Mouse (Mus musculus) limb, embryonic 12.5 days (tissue): ENCODE results near the gene Gpr182. TPM values are rescaled to one million over a fixed set of nuclear protein-coding genes. Genes with fewer than 3 reads are reported as not detected.

Experiments used
- ATAC-seq: fragments of 200-750 bp; cut with Nextera tagmentation; 2 replicates; pipeline ENCODE4 v1.8.0; 2017; ENCODE audit warnings: low read depth, moderate TSS enrichment; ENCODE audit not compliant: insufficient number of reproducible peaks, insufficient read depth, low FRiP score, low TSS enrichment
- H3K27ac ChIP-seq: fragments of 300-500 bp; sonication (generic); 2 replicates; pipeline ENCODE4 v1.5.1; 2016; ENCODE audit warnings: mild to moderate bottlenecking, moderate library complexity
- H3K27me3 ChIP-seq: fragments of 300-500 bp; sonication (generic); 2 replicates; pipeline ENCODE4 v1.6.1; 2016; ENCODE audit warnings: mild to moderate bottlenecking, moderate library complexity
- H3K36me3 ChIP-seq: fragments of 300-500 bp; sonication (generic); 2 replicates; pipeline ENCODE4 v1.6.1; 2016; ENCODE audit warnings: mild to moderate bottlenecking, moderate library complexity
- H3K4me1 ChIP-seq: fragments of 300-500 bp; sonication (generic); replicated peaks from 2 replicates; pipeline ENCODE4 v1.6.1; 2016
- H3K4me2 ChIP-seq: fragments of 300-500 bp; sonication (generic); 2 replicates; pipeline ENCODE4 v1.6.1; 2016; ENCODE audit warnings: mild to moderate bottlenecking, moderate library complexity
- H3K4me3 ChIP-seq: fragments of 300-500 bp; sonication (generic); replicated peaks from 2 replicates; pipeline ENCODE4 v1.5.1; 2016; ENCODE audit warnings: mild to moderate bottlenecking
- H3K9ac ChIP-seq: fragments of 300-500 bp; sonication (generic); replicated peaks from 2 replicates; pipeline ENCODE4 v1.6.1; 2016; ENCODE audit warnings: mild to moderate bottlenecking, moderate library complexity
- H3K9me3 ChIP-seq: fragments of 300-500 bp; sonication (generic); 2 replicates; pipeline ENCODE4 v1.6.1; 2016; ENCODE audit warnings: mild to moderate bottlenecking, moderate library complexity
- WGBS: fragments of 180-500 bp; shearing (Covaris S2); methylation state at CpG from one replicate; pipeline ENCODE4 v1.1.7; 2016; 5-methylcytosine and 5-hydroxymethylcytosine counted together
- polyA plus RNA-seq: library from polyadenylated mRNA; unstranded; fragments of >200 nt; fragmentation: Nextera tagmentation; extraction: Ambion mirVana; gene quantifications from 2 replicates; pipeline ENCODE4 v1.2.1, GENCODE M21; 2016

Gene Gpr182
- polyA plus RNA-seq, 1 experiment from 2014 or later = 0.49 TPM

GRCm38 (mm10) chr10:127755770-127756468, 4.4 kb upstream of the Gpr182 start:
- Histone ChIP-seq H3K4me1 (no peaks in the 10 kb centered on the region; the same call in 1 of the 2 replicates), H3K27me3 (no peaks in the 10 kb centered on the region), H3K4me2 (peak overlapping the region; percentile 33), H3K27ac (no peak overlapping the region), H3K9me3 (no peaks in the 10 kb centered on the region), H3K36me3 (no peaks in the 10 kb centered on the region), H3K4me3 (no peak overlapping the region), H3K9ac (no peak overlapping the region)
- no peak for ATAC-seq
- WGBS = 42% methylated on average over 17 of the region's 18 CpGs

- WGBS = 74% methylated on average over 3 of the region's 3 CpGs
- Histone ChIP-seq H3K4me2 (no peak overlapping the region), H3K27ac (no peak overlapping the region), H3K27me3 (0 out of 2 replicates have a peak, but pooled peaks cover under 1% of the 10 kb centered on the region), H3K4me3 (no peak overlapping the region), H3K9ac (no peak overlapping the region), H3K4me1 (no peaks in the 10 kb centered on the region; the same call in 1 of the 2 replicates), H3K36me3 (0 out of 2 replicates have a peak, but pooled peaks cover 2% of the 10 kb centered on the region), H3K9me3 (no peaks in the 10 kb centered on the region)
- ATAC-seq = no peak
Observed at GRCm38 (mm10) chr10:127755246-127755645, 3.7 kb upstream of the Gpr182 start.

- no peak overlapping the region for H3K27ac ChIP-seq
- H3K9me3 ChIP-seq = no peaks in the 10 kb centered on the region
- ATAC-seq = no peak
- no peak overlapping the region for H3K9ac ChIP-seq
- H3K36me3 ChIP-seq = 0 out of 2 replicates have a peak, but pooled peaks cover 4% of the 10 kb centered on the region
- 80% methylated on average over 6 of the region's 6 CpGs for WGBS
- no peak overlapping the region for H3K4me2 ChIP-seq
- H3K27me3 ChIP-seq = 0 out of 2 replicates have a peak, but pooled peaks cover 3% of the 10 kb centered on the region
- H3K4me3 ChIP-seq = no peak overlapping the region
- no peaks in the 10 kb centered on the region; the same call in 1 of the 2 replicates for H3K4me1 ChIP-seq
Observed at GRCm38 (mm10) chr10:127754566-127755166, 3.1 kb upstream of the Gpr182 start.

GRCm38 (mm10) chr10:127750136-127750777, 1.3 kb downstream of the Gpr182 start:
- ATAC-seq = no peak
- Histone ChIP-seq H3K9ac (no peak overlapping the region), H3K27ac (no peak overlapping the region), H3K4me1 (peaks cover 10% of the 10 kb centered on the region), H3K9me3 (no peaks in the 10 kb centered on the region), H3K27me3 (peaks cover 3% of the 10 kb centered on the region; the same call in 1 of the 2 replicates), H3K36me3 (peaks cover 38% of the 10 kb centered on the region), H3K4me2 (peak overlapping the region; percentile 46), H3K4me3 (0 out of 2 replicates have a peak overlapping the region, but pooled peaks have one; percentile 17)
- 47% methylated on average over 24 of the region's 24 CpGs for WGBS

- WGBS = 13% methylated on average over 8 of the region's 8 CpGs
- no peak overlapping the region for H3K9ac ChIP-seq
- peaks cover 10% of the 10 kb centered on the region for H3K4me1 ChIP-seq
- ATAC-seq = no peak
- H3K9me3 ChIP-seq = no peaks in the 10 kb centered on the region
- H3K4me3 ChIP-seq = no peak overlapping the region
- peaks cover 50% of the 10 kb centered on the region for H3K36me3 ChIP-seq
- H3K27ac ChIP-seq = no peak overlapping the region
- H3K27me3 ChIP-seq = peaks cover 3% of the 10 kb centered on the region; the same call in 1 of the 2 replicates
- peak overlapping the region; percentile 46; the same call in 1 of the 2 replicates for H3K4me2 ChIP-seq
Observed at GRCm38 (mm10) chr10:127748847-127749612, 2.5 kb downstream of the Gpr182 start.

- no peak for ATAC-seq
- Histone ChIP-seq H3K27me3 (peaks cover 3% of the 10 kb centered on the region; the same call in 1 of the 2 replicates), H3K4me3 (no peak overlapping the region), H3K4me1 (peaks cover 10% of the 10 kb centered on the region), H3K27ac (no peak overlapping the region), H3K9ac (no peak overlapping the region), H3K36me3 (peaks cover 68% of the 10 kb centered on the region), H3K9me3 (no peaks in the 10 kb centered on the region), H3K4me2 (no peak overlapping the region)
- 94% methylated on average over 8 of the region's 8 CpGs for WGBS
Observed at GRCm38 (mm10) chr10:127747254-127747653, 4.3 kb downstream of the Gpr182 start.

GRCm38 (mm10) chr10:127745886-127746285, 5.6 kb downstream of the Gpr182 start:
- WGBS = 77% methylated on average over 5 of the region's 5 CpGs
- peaks cover 79% of the 10 kb centered on the region for H3K36me3 ChIP-seq
- H3K4me3 ChIP-seq = no peak overlapping the region
- H3K4me2 ChIP-seq = no peak overlapping the region
- H3K9ac ChIP-seq = no peak overlapping the region
- peaks cover 3% of the 10 kb centered on the region; the same call in 1 of the 2 replicates for H3K27me3 ChIP-seq
- no peak overlapping the region for H3K27ac ChIP-seq
- H3K4me1 ChIP-seq = peaks cover 12% of the 10 kb centered on the region
- H3K9me3 ChIP-seq = no peaks in the 10 kb centered on the region
- ATAC-seq = no peak

- Histone ChIP-seq H3K36me3 (peaks cover 75% of the 10 kb centered on the region), H3K9ac (no peak overlapping the region), H3K27ac (no peak overlapping the region), H3K27me3 (no peaks in the 10 kb centered on the region; the same call in 1 of the 2 replicates), H3K4me3 (no peak overlapping the region), H3K4me2 (no peak overlapping the region), H3K9me3 (no peaks in the 10 kb centered on the region), H3K4me1 (peaks cover 21% of the 10 kb centered on the region)
- WGBS = 59% methylated on average over 5 of the region's 5 CpGs
- ATAC-seq = no peak
Observed at GRCm38 (mm10) chr10:127744661-127745060, 6.9 kb downstream of the Gpr182 start.

GRCm38 (mm10) chr10:127739661-127740161, 11.8 kb downstream of the Gpr182 start:
- Histone ChIP-seq H3K27me3 (no peaks in the 10 kb centered on the region), H3K4me2 (peak overlapping the region; percentile 82), H3K9me3 (peaks cover 3% of the 10 kb centered on the region; the same call in 1 of the 2 replicates), H3K4me1 (peaks cover 13% of the 10 kb centered on the region), H3K9ac (peak overlapping the region; percentile 99), H3K27ac (peak overlapping the region; percentile 91), H3K4me3 (peak overlapping the region; percentile 99), H3K36me3 (peaks cover 35% of the 10 kb centered on the region)
- peak; percentile 24; the same call in 1 of the 2 replicates for ATAC-seq
- WGBS = under 1% methylated on average over 45 of the region's 55 CpGs

- Histone ChIP-seq H3K36me3 (peaks cover 30% of the 10 kb centered on the region), H3K27ac (peak within 1 kb of the TSS; percentile 91), H3K9ac (peak within 1 kb of the TSS; percentile 99), H3K4me2 (peak within 1 kb of the TSS; percentile 82), H3K27me3 (no peaks in the 10 kb centered on the region), H3K4me1 (peaks cover 13% of the 10 kb centered on the region), H3K9me3 (peaks cover 3% of the 10 kb centered on the region; the same call in 1 of the 2 replicates), H3K4me3 (peak within 1 kb of the TSS; percentile 99)
- ATAC-seq = peak; percentile 80
- WGBS = 4% methylated on average over 22 of the region's 61 CpGs
Observed at GRCm38 (mm10) chr10:127739083-127739660, 12.4 kb downstream of the Gpr182 start, which contains the start of gene Zbtb39. Gene Zbtb39, plus strand, starts transcription at chr10:127739538.
